Mouse (Mus musculus): ENCODE measurements around the gene Lonp1. TPM values are rescaled to one million over a fixed set of nuclear protein-coding genes. Genes with fewer than 3 reads are reported as not detected.
A peak's percentile ranks its signal among the peaks of the same experiment; 100 is the strongest.
"Not testable (repeated sequence)": the region's sequence is repeated elsewhere in the genome, so short reads cannot be mapped to it uniquely, and the experiment has no call there.

Lonp1 gene
- polyA plus RNA-seq, 1 experiment from 2014 or later = 66.4 TPM

- WGBS = under 1% methylated on average over 52 of the region's 52 CpGs
These were observed 13.3 kb downstream of the Lonp1 start, which contains the start of gene Rpl36 for GRCm38 (mm10) chr17:56613236-56613844. Rpl36 (plus strand) TSS chr17:56613416.

GRCm38 (mm10) chr17:56612565-56612939 is 14.1 kb downstream of the Lonp1 start:
- H3K4me1 ChIP-seq (ENCODE audit: insufficient read depth, low read length) = peaks cover 39% of the 10 kb centered on the region
- ATAC-seq (ENCODE audit: low FRiP score, low TSS enrichment); H3K9me3 ChIP-seq (ENCODE audit: low read length); H3K9ac ChIP-seq (replicated peaks; ENCODE audit: low read length); H3K27ac ChIP-seq (ENCODE audit: low read length); H3K4me3 ChIP-seq (ENCODE audit: low read length); H3K27me3 ChIP-seq (ENCODE audit: insufficient read depth, low read length); H3K4me2 ChIP-seq (replicated peaks; ENCODE audit: low read depth, low read length): not testable (repeated sequence)
- H3K36me3 ChIP-seq (ENCODE audit: insufficient read depth, low read length) = peaks cover 28% of the 10 kb centered on the region
- WGBS = 84% methylated on average over 10 of the region's 10 CpGs

More at GRCm38 (mm10) chr17:56613236-56613844, 13.3 kb downstream of the Lonp1 start, which contains the start of gene Rpl36:
- Histone ChIP-seq H3K4me3 (ENCODE audit: low read length) (peak within 1 kb of the TSS; percentile 76), H3K27me3 (ENCODE audit: insufficient read depth, low read length) (no peaks in the 10 kb centered on the region), H3K9me3 (ENCODE audit: low read length) (no peaks in the 10 kb centered on the region), H3K36me3 (ENCODE audit: insufficient read depth, low read length) (peaks cover 34% of the 10 kb centered on the region), H3K4me2 (replicated peaks; ENCODE audit: low read depth, low read length) (peak within 1 kb of the TSS; percentile 94), H3K4me1 (ENCODE audit: insufficient read depth, low read length) (peaks cover 34% of the 10 kb centered on the region), H3K27ac (ENCODE audit: low read length) (peak within 1 kb of the TSS; percentile 86), H3K9ac (replicated peaks; ENCODE audit: low read length) (peak within 1 kb of the TSS; percentile 93)
- ATAC-seq (ENCODE audit: low FRiP score, low TSS enrichment) = peak; percentile 47

- H3K4me2 ChIP-seq (replicated peaks; ENCODE audit: low read depth, low read length) = peak overlapping the region; percentile 35
- no peaks in the 10 kb centered on the region for H3K27me3 ChIP-seq (ENCODE audit: insufficient read depth, low read length)
- peaks cover 39% of the 10 kb centered on the region for H3K4me1 ChIP-seq (ENCODE audit: insufficient read depth, low read length)
- no peak overlapping the region for H3K4me3 ChIP-seq (ENCODE audit: low read length)
- ATAC-seq (ENCODE audit: low FRiP score, low TSS enrichment) = no peak
- no peaks in the 10 kb centered on the region for H3K9me3 ChIP-seq (ENCODE audit: low read length)
- H3K9ac ChIP-seq (replicated peaks; ENCODE audit: low read length) = no peak overlapping the region
- peaks cover 29% of the 10 kb centered on the region for H3K36me3 ChIP-seq (ENCODE audit: insufficient read depth, low read length)
- no peak overlapping the region for H3K27ac ChIP-seq (ENCODE audit: low read length)
- WGBS = 15% methylated on average over 14 of the region's 14 CpGs
These were observed 14.7 kb downstream of the Lonp1 start for GRCm38 (mm10) chr17:56611861-56612564.

GRCm38 (mm10) chr17:56611323-56611722 is 15.4 kb downstream of the Lonp1 start:
- Histone ChIP-seq H3K27me3 (ENCODE audit: insufficient read depth, low read length) (no peaks in the 10 kb centered on the region), H3K4me3 (ENCODE audit: low read length) (no peak overlapping the region), H3K4me1 (ENCODE audit: insufficient read depth, low read length) (peaks cover 37% of the 10 kb centered on the region), H3K9ac (replicated peaks; ENCODE audit: low read length) (no peak overlapping the region), H3K4me2 (replicated peaks; ENCODE audit: low read depth, low read length) (no peak overlapping the region), H3K9me3 (ENCODE audit: low read length) (no peaks in the 10 kb centered on the region), H3K27ac (ENCODE audit: low read length) (no peak overlapping the region), H3K36me3 (ENCODE audit: insufficient read depth, low read length) (peaks cover 29% of the 10 kb centered on the region)
- no peak for ATAC-seq (ENCODE audit: low FRiP score, low TSS enrichment)
- 81% methylated on average over 2 of the region's 2 CpGs for WGBS

GRCm38 (mm10) chr17:56609452-56610171 is 17.1 kb downstream of the Lonp1 start, which contains the start of gene 2410015M20Rik:
2410015M20Rik (minus strand) TSS chr17:56609771.
- H3K9ac ChIP-seq (replicated peaks; ENCODE audit: low read length) = peak within 1 kb of the TSS; percentile 77
- H3K27me3 ChIP-seq (ENCODE audit: insufficient read depth, low read length) = no peaks in the 10 kb centered on the region
- no peaks in the 10 kb centered on the region for H3K9me3 ChIP-seq (ENCODE audit: low read length)
- peaks cover 27% of the 10 kb centered on the region for H3K4me1 ChIP-seq (ENCODE audit: insufficient read depth, low read length)
- WGBS = under 1% methylated on average over 44 of the region's 44 CpGs
- peak within 1 kb of the TSS; percentile 73 for H3K27ac ChIP-seq (ENCODE audit: low read length)
- H3K4me3 ChIP-seq (ENCODE audit: low read length) = peak within 1 kb of the TSS; percentile 66
- ATAC-seq (ENCODE audit: low FRiP score, low TSS enrichment) = peak; percentile 90
- peaks cover 30% of the 10 kb centered on the region for H3K36me3 ChIP-seq (ENCODE audit: insufficient read depth, low read length)
- H3K4me2 ChIP-seq (replicated peaks; ENCODE audit: low read depth, low read length) = peak within 1 kb of the TSS; percentile 72

GRCm38 (mm10) chr17:56608699-56609098 is 18.0 kb downstream of the Lonp1 start:
- Histone ChIP-seq H3K9ac (replicated peaks; ENCODE audit: low read length) (peak overlapping the region; percentile 77), H3K36me3 (ENCODE audit: insufficient read depth, low read length) (peaks cover 39% of the 10 kb centered on the region), H3K27ac (ENCODE audit: low read length) (no peak overlapping the region), H3K9me3 (ENCODE audit: low read length) (no peaks in the 10 kb centered on the region), H3K4me2 (replicated peaks; ENCODE audit: low read depth, low read length) (peak overlapping the region; percentile 72), H3K4me1 (ENCODE audit: insufficient read depth, low read length) (peaks cover 22% of the 10 kb centered on the region), H3K27me3 (ENCODE audit: insufficient read depth, low read length) (no peaks in the 10 kb centered on the region), H3K4me3 (ENCODE audit: low read length) (peak overlapping the region; percentile 66)
- 42% methylated on average over 5 of the region's 5 CpGs for WGBS
- ATAC-seq (ENCODE audit: low FRiP score, low TSS enrichment) = no peak

- 51% methylated on average over 3 of the region's 3 CpGs for WGBS
- ATAC-seq (ENCODE audit: low FRiP score, low TSS enrichment) = no peak
- H3K4me2 ChIP-seq (replicated peaks; ENCODE audit: low read depth, low read length) = no peak overlapping the region
- peaks cover 50% of the 10 kb centered on the region for H3K36me3 ChIP-seq (ENCODE audit: insufficient read depth, low read length)
- H3K9ac ChIP-seq (replicated peaks; ENCODE audit: low read length) = no peak overlapping the region
- no peak overlapping the region for H3K27ac ChIP-seq (ENCODE audit: low read length)
- H3K9me3 ChIP-seq (ENCODE audit: low read length) = no peaks in the 10 kb centered on the region
- H3K4me1 ChIP-seq (ENCODE audit: insufficient read depth, low read length) = peaks cover 22% of the 10 kb centered on the region
- H3K27me3 ChIP-seq (ENCODE audit: insufficient read depth, low read length) = no peaks in the 10 kb centered on the region
- H3K4me3 ChIP-seq (ENCODE audit: low read length) = no peak overlapping the region
These were observed 19.1 kb downstream of the Lonp1 start for GRCm38 (mm10) chr17:56607521-56608062.

GRCm38 (mm10) chr17:56605431-56605830 is 21.3 kb downstream of the Lonp1 start:
- ATAC-seq (ENCODE audit: low FRiP score, low TSS enrichment) = no peak
- Histone ChIP-seq H3K27me3 (ENCODE audit: insufficient read depth, low read length) (no peaks in the 10 kb centered on the region), H3K36me3 (ENCODE audit: insufficient read depth, low read length) (peaks cover 70% of the 10 kb centered on the region), H3K9ac (replicated peaks; ENCODE audit: low read length) (no peak overlapping the region), H3K4me3 (ENCODE audit: low read length) (no peak overlapping the region), H3K9me3 (ENCODE audit: low read length) (no peaks in the 10 kb centered on the region), H3K4me1 (ENCODE audit: insufficient read depth, low read length) (peaks cover 14% of the 10 kb centered on the region), H3K27ac (ENCODE audit: low read length) (no peak overlapping the region), H3K4me2 (replicated peaks; ENCODE audit: low read depth, low read length) (no peak overlapping the region)
- 87% methylated on average over 9 of the region's 9 CpGs for WGBS

- Histone ChIP-seq H3K27ac (ENCODE audit: low read length) (no peak overlapping the region), H3K4me2 (replicated peaks; ENCODE audit: low read depth, low read length) (no peak overlapping the region), H3K27me3 (ENCODE audit: insufficient read depth, low read length) (no peaks in the 10 kb centered on the region), H3K36me3 (ENCODE audit: insufficient read depth, low read length) (peaks cover 80% of the 10 kb centered on the region), H3K9me3 (ENCODE audit: low read length) (no peaks in the 10 kb centered on the region), H3K4me1 (ENCODE audit: insufficient read depth, low read length) (peaks cover 10% of the 10 kb centered on the region), H3K4me3 (ENCODE audit: low read length) (no peak overlapping the region), H3K9ac (replicated peaks; ENCODE audit: low read length) (no peak overlapping the region)
- ATAC-seq (ENCODE audit: low FRiP score, low TSS enrichment) = no peak
- WGBS = 91% methylated on average over 3 of the region's 3 CpGs
These were observed 22.3 kb downstream of the Lonp1 start for GRCm38 (mm10) chr17:56604422-56604821.
